Mouse (Mus musculus): Measurements from ENCODE around the gene Ccr1l1. TPM values are rescaled to one million over a fixed set of nuclear protein-coding genes. Genes with fewer than 3 reads are reported as not detected.

The Ccr1l1 gene
- not detected in 2 replicates for polyA plus RNA-seq (2015; fragmentation: Nextera tagmentation; extraction: Ambion mirVana)

- no peak within 1 kb of the TSS for H3K4me3 ChIP-seq (ENCODE audit: low read length)
- H3K4me2 ChIP-seq (ENCODE audit: low read length), result no peak within 1 kb of the TSS
- H3K27ac ChIP-seq (ENCODE audit: low read depth, low read length), result no peak within 1 kb of the TSS
- no peak for ATAC-seq
- no peaks in the 10 kb centered on the region for H3K36me3 ChIP-seq (ENCODE audit: control insufficient read depth, insufficient read depth, low read length)
- H3K27me3 ChIP-seq (replicated peaks; ENCODE audit: control insufficient read depth, insufficient read depth, low read length), result no peaks in the 10 kb centered on the region
- H3K9me3 ChIP-seq (ENCODE audit: control insufficient read depth, low read length), result no peaks in the 10 kb centered on the region
- H3K9ac ChIP-seq (ENCODE audit: low read depth, low read length), result no peak within 1 kb of the TSS
- 63% methylated on average over 1 of the region's 1 CpGs for WGBS
- no peaks in the 10 kb centered on the region for H3K4me1 ChIP-seq (ENCODE audit: control insufficient read depth, insufficient read depth, low read depth, low read length)
These were observed at the start of gene Ccr1l1 for GRCm38 (mm10) chr9:123978308-123978707. TSS of gene Ccr1l1 (minus strand) at chr9:123978408.

- Histone ChIP-seq H3K9ac (ENCODE audit: low read depth, low read length) (no peak within 1 kb of the TSS), H3K27me3 (replicated peaks; ENCODE audit: control insufficient read depth, insufficient read depth, low read length) (no peaks in the 10 kb centered on the region), H3K4me1 (ENCODE audit: control insufficient read depth, insufficient read depth, low read depth, low read length) (no peaks in the 10 kb centered on the region), H3K4me3 (ENCODE audit: low read length) (no peak within 1 kb of the TSS), H3K9me3 (ENCODE audit: control insufficient read depth, low read length) (no peaks in the 10 kb centered on the region), H3K27ac (ENCODE audit: low read depth, low read length) (no peak within 1 kb of the TSS), H3K4me2 (ENCODE audit: low read length) (no peak within 1 kb of the TSS), H3K36me3 (ENCODE audit: control insufficient read depth, insufficient read depth, low read length) (no peaks in the 10 kb centered on the region)
- 90% methylated on average over 1 of the region's 1 CpGs for WGBS
- no peak for ATAC-seq
These were observed 43.5 kb upstream of the Ccr1l1 start, which contains the start of gene Ccr3 for GRCm38 (mm10) chr9:124021672-124022071. TSS of gene Ccr3 (plus strand) at chr9:124021972.

GRCm38 (mm10) chr9:124019887-124020286 is 41.7 kb upstream of the Ccr1l1 start:
- no peaks in the 10 kb centered on the region for H3K27me3 ChIP-seq (replicated peaks; ENCODE audit: control insufficient read depth, insufficient read depth, low read length)
- ATAC-seq, result no peak
- H3K9ac ChIP-seq (ENCODE audit: low read depth, low read length), result no peak overlapping the region
- WGBS, result 92% methylated on average over 3 of the region's 3 CpGs
- H3K4me3 ChIP-seq (ENCODE audit: low read length), result no peak overlapping the region
- H3K9me3 ChIP-seq (ENCODE audit: control insufficient read depth, low read length), result no peaks in the 10 kb centered on the region
- H3K4me1 ChIP-seq (ENCODE audit: control insufficient read depth, insufficient read depth, low read depth, low read length), result no peaks in the 10 kb centered on the region
- H3K36me3 ChIP-seq (ENCODE audit: control insufficient read depth, insufficient read depth, low read length), result no peaks in the 10 kb centered on the region
- H3K4me2 ChIP-seq (ENCODE audit: low read length), result no peak overlapping the region
- H3K27ac ChIP-seq (ENCODE audit: low read depth, low read length), result no peak overlapping the region

DNA sequence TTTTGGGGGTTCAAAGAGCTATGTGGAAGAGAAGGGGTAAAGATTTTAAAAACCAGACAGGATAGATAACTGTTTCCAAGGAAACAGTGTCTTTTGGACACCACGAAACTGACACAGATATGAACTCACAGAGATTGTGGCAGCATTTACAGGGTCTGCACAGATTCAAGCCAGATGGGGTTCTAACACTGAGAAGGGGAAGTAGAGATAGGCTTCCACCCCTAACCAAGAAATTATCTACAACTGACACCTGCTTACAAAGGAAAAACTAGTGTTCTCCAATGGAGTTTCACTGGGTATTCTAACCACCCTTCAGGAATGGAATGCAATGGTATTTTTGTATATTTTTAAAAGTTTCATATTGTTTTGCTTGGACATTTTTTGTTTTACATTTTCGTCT is 37.8 kb upstream of the Ccr1l1 start:
- ATAC-seq, result no peak
- H3K9ac ChIP-seq (ENCODE audit: low read depth, low read length), result no peak overlapping the region
- no peaks in the 10 kb centered on the region for H3K9me3 ChIP-seq (ENCODE audit: control insufficient read depth, low read length)
- H3K27me3 ChIP-seq (replicated peaks; ENCODE audit: control insufficient read depth, insufficient read depth, low read length), result no peaks in the 10 kb centered on the region
- WGBS, result 75% methylated on average over 2 of the region's 2 CpGs
- H3K36me3 ChIP-seq (ENCODE audit: control insufficient read depth, insufficient read depth, low read length), result no peaks in the 10 kb centered on the region
- no peak overlapping the region for H3K27ac ChIP-seq (ENCODE audit: low read depth, low read length)
- no peak overlapping the region for H3K4me3 ChIP-seq (ENCODE audit: low read length)
- no peaks in the 10 kb centered on the region for H3K4me1 ChIP-seq (ENCODE audit: control insufficient read depth, insufficient read depth, low read depth, low read length)
- no peak overlapping the region for H3K4me2 ChIP-seq (ENCODE audit: low read length)

DNA sequence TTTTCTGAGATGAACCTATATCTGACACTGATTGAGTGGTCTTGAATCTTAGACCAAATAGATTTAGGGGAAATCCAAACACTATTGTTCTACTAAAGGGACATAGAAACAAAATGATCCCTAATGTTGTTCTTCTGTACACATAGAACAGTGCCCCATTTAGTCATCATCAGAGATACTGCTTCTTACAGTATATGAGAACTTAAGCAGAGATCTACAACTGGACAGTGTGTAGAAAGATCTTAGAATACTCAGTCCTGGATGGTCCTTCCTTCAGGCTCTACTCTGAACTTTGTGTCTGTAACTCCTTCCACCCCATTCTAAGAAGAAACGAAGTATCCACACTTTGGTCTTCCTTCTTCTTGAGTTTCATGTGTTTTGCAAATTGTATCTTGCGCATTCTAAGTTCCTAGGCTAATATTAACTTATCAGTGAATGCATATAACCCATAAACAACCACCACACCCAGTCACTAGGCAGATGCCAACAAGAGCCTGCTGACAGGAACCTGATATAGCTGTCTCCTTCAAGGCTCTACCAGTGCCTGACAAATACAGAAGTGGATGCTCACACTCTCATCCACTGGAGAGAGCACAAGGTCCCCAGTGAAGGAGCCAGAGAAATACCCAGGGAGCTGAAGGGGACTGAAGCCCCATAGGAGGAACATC is 36.9 kb upstream of the Ccr1l1 start:
- 81% methylated on average over 2 of the region's 2 CpGs for WGBS
- Histone ChIP-seq H3K9ac (ENCODE audit: low read depth, low read length) (no peak overlapping the region), H3K27me3 (replicated peaks; ENCODE audit: control insufficient read depth, insufficient read depth, low read length) (no peaks in the 10 kb centered on the region), H3K4me1 (ENCODE audit: control insufficient read depth, insufficient read depth, low read depth, low read length) (no peaks in the 10 kb centered on the region), H3K9me3 (ENCODE audit: control insufficient read depth, low read length) (no peaks in the 10 kb centered on the region), H3K27ac (ENCODE audit: low read depth, low read length) (no peak overlapping the region), H3K4me3 (ENCODE audit: low read length) (no peak overlapping the region), H3K36me3 (ENCODE audit: control insufficient read depth, insufficient read depth, low read length) (no peaks in the 10 kb centered on the region), H3K4me2 (ENCODE audit: low read length) (no peak overlapping the region)
- ATAC-seq, result no peak

DNA sequence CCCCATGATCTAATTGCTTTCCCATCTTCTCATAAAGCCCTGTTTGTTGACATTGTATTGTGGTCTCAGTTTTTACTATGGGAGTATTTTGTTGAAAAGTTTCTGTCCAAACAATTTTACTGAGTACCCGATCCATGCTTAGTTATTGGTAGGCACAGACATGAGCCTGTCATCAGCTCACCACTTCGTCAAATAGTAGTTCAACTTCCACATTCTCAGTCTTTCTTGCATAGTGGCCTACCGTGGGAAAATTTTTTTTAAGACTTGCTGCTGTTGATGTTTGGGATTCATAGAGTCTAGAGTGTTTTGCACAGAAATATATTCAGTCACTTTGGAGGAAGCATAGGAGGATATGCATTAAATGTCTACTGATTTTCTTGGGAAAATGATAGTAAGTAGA is 35.1 kb upstream of the Ccr1l1 start:
- Histone ChIP-seq H3K9ac (ENCODE audit: low read depth, low read length) (no peak overlapping the region), H3K4me1 (ENCODE audit: control insufficient read depth, insufficient read depth, low read depth, low read length) (no peaks in the 10 kb centered on the region), H3K36me3 (ENCODE audit: control insufficient read depth, insufficient read depth, low read length) (no peaks in the 10 kb centered on the region), H3K4me2 (ENCODE audit: low read length) (no peak overlapping the region), H3K27me3 (replicated peaks; ENCODE audit: control insufficient read depth, insufficient read depth, low read length) (no peaks in the 10 kb centered on the region), H3K9me3 (ENCODE audit: control insufficient read depth, low read length) (no peaks in the 10 kb centered on the region), H3K27ac (ENCODE audit: low read depth, low read length) (no peak overlapping the region), H3K4me3 (ENCODE audit: low read length) (no peak overlapping the region)
- ATAC-seq, result no peak
- WGBS, result 87% methylated on average over 3 of the region's 3 CpGs

DNA sequence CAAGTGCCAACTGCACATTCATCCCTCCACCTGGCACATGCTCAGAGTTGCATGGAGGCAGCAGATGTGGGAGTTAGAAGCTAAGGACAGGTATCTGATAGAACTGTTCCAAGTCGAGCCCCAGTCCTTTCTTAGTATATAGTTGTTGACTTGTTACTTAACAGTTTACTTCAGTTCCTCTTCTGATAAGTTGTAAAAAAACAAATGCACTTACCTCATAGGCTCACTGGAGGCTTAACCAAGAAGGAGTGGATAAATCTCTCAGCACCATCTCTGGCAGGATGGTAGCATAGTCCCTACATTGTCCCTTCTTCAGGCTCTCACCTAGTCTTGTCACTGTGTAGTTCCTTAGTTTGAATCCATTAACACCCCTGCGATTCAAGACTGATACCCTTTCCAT is 34.5 kb upstream of the Ccr1l1 start:
- no peak for ATAC-seq
- 81% methylated on average over 2 of the region's 2 CpGs for WGBS

DNA sequence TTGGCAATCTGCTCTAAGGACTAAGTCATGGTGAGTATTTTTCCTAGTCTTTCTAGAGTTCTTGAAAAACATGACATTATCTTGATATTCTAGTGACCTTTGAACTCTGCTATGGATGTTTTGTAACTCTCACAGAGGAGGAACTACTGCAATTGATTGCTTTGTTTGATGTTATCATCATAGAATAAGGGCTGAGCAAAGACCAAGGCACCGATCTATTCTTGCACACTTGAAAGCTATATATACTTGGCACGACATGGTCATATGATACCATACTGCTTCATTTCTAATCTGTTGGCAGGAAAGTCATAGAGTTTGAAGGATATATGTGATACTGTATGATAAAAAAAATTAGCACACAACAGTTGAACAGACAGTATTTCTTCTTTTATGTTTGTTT is 21.6 kb upstream of the Ccr1l1 start:
- no peak overlapping the region for H3K4me2 ChIP-seq (ENCODE audit: low read length)
- no peak overlapping the region for H3K9ac ChIP-seq (ENCODE audit: low read depth, low read length)
- H3K27me3 ChIP-seq (replicated peaks; ENCODE audit: control insufficient read depth, insufficient read depth, low read length), result no peaks in the 10 kb centered on the region
- H3K27ac ChIP-seq (ENCODE audit: low read depth, low read length), result no peak overlapping the region
- no peak overlapping the region for H3K4me3 ChIP-seq (ENCODE audit: low read length)
- 93% methylated on average over 2 of the region's 2 CpGs for WGBS
- H3K4me1 ChIP-seq (ENCODE audit: control insufficient read depth, insufficient read depth, low read depth, low read length), result no peaks in the 10 kb centered on the region
- no peaks in the 10 kb centered on the region for H3K36me3 ChIP-seq (ENCODE audit: control insufficient read depth, insufficient read depth, low read length)
- no peaks in the 10 kb centered on the region for H3K9me3 ChIP-seq (ENCODE audit: control insufficient read depth, low read length)
- ATAC-seq, result no peak

More for the DNA sequence above, 34.5 kb upstream of the Ccr1l1 start:
- no peaks in the 10 kb centered on the region for H3K4me1 ChIP-seq (ENCODE audit: control insufficient read depth, insufficient read depth, low read depth, low read length)
- no peak overlapping the region for H3K9ac ChIP-seq (ENCODE audit: low read depth, low read length)
- no peak overlapping the region for H3K27ac ChIP-seq (ENCODE audit: low read depth, low read length)
- no peak overlapping the region for H3K4me3 ChIP-seq (ENCODE audit: low read length)
- H3K36me3 ChIP-seq (ENCODE audit: control insufficient read depth, insufficient read depth, low read length), result no peaks in the 10 kb centered on the region
- no peaks in the 10 kb centered on the region for H3K27me3 ChIP-seq (replicated peaks; ENCODE audit: control insufficient read depth, insufficient read depth, low read length)
- H3K9me3 ChIP-seq (ENCODE audit: control insufficient read depth, low read length), result no peaks in the 10 kb centered on the region
- no peak overlapping the region for H3K4me2 ChIP-seq (ENCODE audit: low read length)

DNA sequence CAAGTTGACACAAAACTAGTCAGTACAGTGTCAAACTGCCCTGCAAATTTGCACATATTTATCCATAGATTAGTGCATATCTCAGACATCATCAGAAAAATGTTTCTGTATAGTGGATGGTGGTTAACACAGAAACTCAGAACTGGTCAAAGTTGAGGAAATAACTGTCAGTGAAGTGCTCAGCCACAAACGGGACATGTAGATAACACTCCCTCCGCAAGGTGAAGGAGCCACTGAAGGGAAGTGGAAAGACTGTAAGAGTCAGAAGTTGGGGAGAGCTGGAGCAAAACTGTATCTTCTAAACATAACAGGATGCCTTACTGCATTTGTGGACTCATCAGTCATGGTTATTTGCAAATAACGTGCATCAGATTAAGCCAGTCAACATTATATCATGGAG is 19.5 kb upstream of the Ccr1l1 start:
- no peaks in the 10 kb centered on the region for H3K27me3 ChIP-seq (replicated peaks; ENCODE audit: control insufficient read depth, insufficient read depth, low read length)
- WGBS, result 84% methylated on average over 3 of the region's 3 CpGs
- no peaks in the 10 kb centered on the region for H3K9me3 ChIP-seq (ENCODE audit: control insufficient read depth, low read length)

More for the DNA sequence above, 19.5 kb upstream of the Ccr1l1 start:
- H3K4me3 ChIP-seq (ENCODE audit: low read length), result no peak overlapping the region
- no peak overlapping the region for H3K27ac ChIP-seq (ENCODE audit: low read depth, low read length)
- ATAC-seq, result no peak
- H3K9ac ChIP-seq (ENCODE audit: low read depth, low read length), result no peak overlapping the region
- no peaks in the 10 kb centered on the region for H3K4me1 ChIP-seq (ENCODE audit: control insufficient read depth, insufficient read depth, low read depth, low read length)
- H3K36me3 ChIP-seq (ENCODE audit: control insufficient read depth, insufficient read depth, low read length), result no peaks in the 10 kb centered on the region
- no peak overlapping the region for H3K4me2 ChIP-seq (ENCODE audit: low read length)

Measured in hindbrain, embryonic 16.5 days (tissue).